Mouse (Mus musculus) hindbrain, embryonic 14.5 days (tissue): Measurements from ENCODE around the gene Cep135. TPM values are rescaled to one million over a fixed set of nuclear protein-coding genes. Genes with fewer than 3 reads are reported as not detected.

Source experiments
- ATAC-seq: fragments of 200-750 bp; cut with Nextera tagmentation; 2 replicates; pipeline ENCODE4 v1.8.0; 2017; ENCODE audit warnings: moderate number of reproducible peaks, mild to moderate bottlenecking, moderate TSS enrichment, moderate library complexity; ENCODE audit not compliant: low FRiP score
- DNase-seq: peaks from one replicate; pipeline ENCODE4 v3.0.0-alpha.2; 2015; ENCODE audit warnings: low spot score
- H3K27ac ChIP-seq: fragments of 300-500 bp; sonication (generic); 2 replicates; pipeline ENCODE4 v1.5.1; 2014; ENCODE audit warnings: mild to moderate bottlenecking, moderate library complexity
- H3K27me3 ChIP-seq: fragments of 300-500 bp; sonication (generic); 2 replicates; pipeline ENCODE4 v1.6.1; 2014; ENCODE audit warnings: mild to moderate bottlenecking, low read length, mixed read lengths; ENCODE audit not compliant: control insufficient read depth, insufficient read depth
- H3K36me3 ChIP-seq: fragments of 300-500 bp; sonication (generic); replicated peaks from 2 replicates; pipeline ENCODE4 v1.6.1; 2014; ENCODE audit not compliant: control insufficient read depth, insufficient read depth
- H3K4me1 ChIP-seq: fragments of 300-500 bp; sonication (generic); replicated peaks from 2 replicates; pipeline ENCODE4 v1.6.1; 2014; ENCODE audit warnings: antibody characterized with exemption, low read length, mixed read lengths; ENCODE audit not compliant: control insufficient read depth, insufficient read depth
- H3K4me2 ChIP-seq: fragments of 300-500 bp; sonication (generic); replicated peaks from 2 replicates; pipeline ENCODE4 v1.6.1; 2014; ENCODE audit warnings: mild to moderate bottlenecking, moderate library complexity
- H3K4me3 ChIP-seq: fragments of 300-500 bp; sonication (generic); replicated peaks from 2 replicates; pipeline ENCODE4 v1.5.1; 2014; ENCODE audit warnings: mild to moderate bottlenecking, low read length
- H3K9ac ChIP-seq: fragments of 300-500 bp; sonication (generic); 2 replicates; pipeline ENCODE4 v1.6.1; 2014
- H3K9me3 ChIP-seq: fragments of 300-500 bp; sonication (generic); 2 replicates; pipeline ENCODE4 v1.6.1; 2016; ENCODE audit warnings: low read length; ENCODE audit not compliant: control insufficient read depth
- WGBS: fragments of 180-500 bp; shearing (Covaris S2); extraction: QIAGEN DNeasy Blood & Tissue Kit; methylation state at CpG from one replicate; pipeline ENCODE4 v1.1.7; 2014; 5-methylcytosine and 5-hydroxymethylcytosine counted together
- polyA plus RNA-seq: library from polyadenylated mRNA; unstranded; fragments of >200 nt; fragmentation: Nextera tagmentation; extraction: Ambion mirVana; gene quantifications from 2 replicates; pipeline ENCODE4 v1.2.1, GENCODE M21; 2014

Gene Cep135
- polyA plus RNA-seq, 1 experiment from 2014 or later = 3.6 TPM

DNA sequence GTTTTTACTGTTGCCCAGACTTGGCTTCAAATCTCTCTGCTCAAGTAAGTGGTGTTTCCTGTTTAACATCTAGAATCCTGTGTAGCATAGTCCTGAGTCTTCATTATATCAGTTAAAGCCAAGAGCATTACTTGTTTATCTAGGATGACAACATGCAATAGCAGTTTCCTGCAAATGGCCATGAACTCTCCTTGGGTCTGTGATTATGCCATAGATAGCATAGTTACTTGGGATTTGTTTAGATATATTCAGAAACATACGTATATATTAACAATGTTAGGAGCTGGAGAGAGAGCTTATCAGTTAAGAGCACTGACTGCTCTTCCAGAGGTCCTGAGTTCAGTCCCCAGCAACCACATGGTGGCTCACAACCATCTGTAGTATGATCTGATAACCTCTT is 39.3 kb downstream of the Cep135 start:
- Histone ChIP-seq H3K27me3 (no peaks in the 10 kb centered on the region), H3K9ac (no peak overlapping the region), H3K4me2 (no peak overlapping the region), H3K4me3 (no peak overlapping the region), H3K36me3 (peaks cover 22% of the 10 kb centered on the region), H3K4me1 (no peaks in the 10 kb centered on the region), H3K9me3 (no peaks in the 10 kb centered on the region), H3K27ac (no peak overlapping the region)
- ATAC-seq (no peak), DNase-seq (no peak)
- WGBS = 89% methylated on average over 1 of the region's 1 CpGs

DNA sequence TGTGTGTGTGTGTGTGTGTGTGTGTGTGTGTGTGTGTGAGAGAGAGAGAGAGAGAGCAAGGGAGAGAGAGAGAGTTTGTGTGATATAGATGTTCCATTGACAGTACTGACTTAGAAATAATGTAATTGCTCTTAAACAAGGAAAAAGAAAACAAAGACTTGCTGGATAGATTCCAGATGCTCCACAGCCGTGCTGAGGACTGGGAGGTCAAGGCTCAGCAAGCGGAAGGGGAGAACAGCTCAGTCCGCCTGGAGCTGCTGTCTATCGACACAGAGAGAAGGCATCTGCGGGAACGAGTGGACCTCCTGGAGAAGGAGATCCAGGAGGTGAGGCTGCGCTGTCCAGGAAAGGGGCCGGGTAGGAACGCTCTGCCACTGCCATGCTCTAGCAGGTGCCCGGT is 45.5 kb downstream of the Cep135 start:
- Histone ChIP-seq H3K27ac (no peak overlapping the region), H3K4me3 (no peak overlapping the region), H3K4me1 (no peaks in the 10 kb centered on the region), H3K27me3 (no peaks in the 10 kb centered on the region), H3K36me3 (peaks cover 45% of the 10 kb centered on the region), H3K9ac (no peak overlapping the region), H3K9me3 (no peaks in the 10 kb centered on the region), H3K4me2 (no peak overlapping the region)
- no peak for ATAC-seq
- WGBS = 85% methylated on average over 10 of the region's 10 CpGs
- no peak for DNase-seq

DNA sequence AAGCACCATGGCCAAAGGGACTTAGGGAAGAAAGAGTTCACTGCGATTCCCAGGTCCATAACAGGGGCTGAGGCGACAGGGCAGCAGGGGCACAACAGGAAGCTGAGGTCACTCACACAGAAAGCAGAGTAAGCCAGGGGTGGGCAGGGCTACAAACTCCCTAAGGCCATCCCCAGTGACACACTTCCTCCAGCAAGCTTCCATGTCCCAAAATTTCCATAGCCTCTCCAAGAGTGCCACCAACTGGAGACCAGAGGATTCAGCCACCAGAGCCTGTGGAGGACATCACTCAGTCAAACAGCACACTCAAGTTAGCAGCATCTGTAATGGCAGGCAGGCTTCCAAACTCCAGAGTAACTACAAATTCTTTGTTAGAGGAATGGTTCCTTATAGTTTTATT is 47.1 kb downstream of the Cep135 start:
- Histone ChIP-seq H3K9ac (no peak overlapping the region), H3K27me3 (no peaks in the 10 kb centered on the region), H3K4me2 (no peak overlapping the region), H3K4me1 (no peaks in the 10 kb centered on the region), H3K9me3 (no peaks in the 10 kb centered on the region), H3K27ac (no peak overlapping the region), H3K4me3 (no peak overlapping the region), H3K36me3 (peaks cover 55% of the 10 kb centered on the region)
- WGBS = 98% methylated on average over 2 of the region's 2 CpGs
- DNase-seq (no peak), ATAC-seq (no peak)

DNA sequence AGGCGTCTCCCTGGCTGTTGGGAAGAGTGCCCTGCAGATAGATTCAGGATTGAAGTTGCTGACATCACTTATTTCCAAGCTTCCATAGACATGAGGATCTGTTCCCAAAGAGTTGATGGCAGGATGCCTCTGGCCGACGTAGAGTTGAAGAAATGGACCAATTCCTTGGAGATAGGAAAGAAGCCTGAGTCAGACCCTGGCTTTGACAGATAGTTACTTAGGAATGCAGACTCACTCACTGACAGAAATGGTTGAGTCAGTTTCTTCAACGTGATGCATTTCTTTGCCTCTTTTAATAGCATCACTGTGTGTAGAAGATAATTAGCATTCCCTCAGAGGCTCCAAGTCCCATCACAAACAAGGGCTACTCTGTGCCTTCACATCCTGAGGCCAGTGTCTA is 53.6 kb downstream of the Cep135 start:
- WGBS = 89% methylated on average over 4 of the region's 4 CpGs
- Histone ChIP-seq H3K4me3 (no peak overlapping the region), H3K9me3 (no peaks in the 10 kb centered on the region), H3K4me1 (no peaks in the 10 kb centered on the region), H3K27ac (no peak overlapping the region), H3K27me3 (no peaks in the 10 kb centered on the region), H3K36me3 (peaks cover 49% of the 10 kb centered on the region), H3K9ac (no peak overlapping the region), H3K4me2 (no peak overlapping the region)
- DNase-seq (no peak), ATAC-seq (no peak)

DNA sequence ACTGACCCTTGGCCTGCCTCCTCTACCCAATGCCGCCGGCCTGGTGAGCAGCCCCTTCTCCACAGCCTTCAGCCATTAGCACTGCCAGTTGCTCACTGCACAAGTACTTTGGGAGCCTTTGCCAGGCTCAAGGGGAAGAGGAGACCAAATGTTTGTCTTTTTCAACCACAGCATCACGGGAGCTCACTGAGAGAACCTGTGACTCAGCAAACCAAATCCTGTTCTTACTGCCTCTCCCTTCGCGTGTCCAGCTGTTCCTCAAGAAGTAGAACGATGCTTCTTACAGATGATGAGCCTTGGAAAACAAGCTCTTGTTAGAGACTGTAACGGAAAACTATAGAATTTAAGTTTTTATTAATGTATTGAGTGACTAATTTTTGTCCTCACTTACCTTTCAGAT is 55.7 kb downstream of the Cep135 start:
- ATAC-seq = no peak
- Histone ChIP-seq H3K36me3 (peaks cover 35% of the 10 kb centered on the region), H3K4me1 (no peaks in the 10 kb centered on the region), H3K9me3 (no peaks in the 10 kb centered on the region), H3K27ac (no peak overlapping the region), H3K4me2 (no peak overlapping the region), H3K9ac (no peak overlapping the region), H3K27me3 (no peaks in the 10 kb centered on the region), H3K4me3 (no peak overlapping the region)
- 88% methylated on average over 7 of the region's 7 CpGs for WGBS
- DNase-seq = no peak

DNA sequence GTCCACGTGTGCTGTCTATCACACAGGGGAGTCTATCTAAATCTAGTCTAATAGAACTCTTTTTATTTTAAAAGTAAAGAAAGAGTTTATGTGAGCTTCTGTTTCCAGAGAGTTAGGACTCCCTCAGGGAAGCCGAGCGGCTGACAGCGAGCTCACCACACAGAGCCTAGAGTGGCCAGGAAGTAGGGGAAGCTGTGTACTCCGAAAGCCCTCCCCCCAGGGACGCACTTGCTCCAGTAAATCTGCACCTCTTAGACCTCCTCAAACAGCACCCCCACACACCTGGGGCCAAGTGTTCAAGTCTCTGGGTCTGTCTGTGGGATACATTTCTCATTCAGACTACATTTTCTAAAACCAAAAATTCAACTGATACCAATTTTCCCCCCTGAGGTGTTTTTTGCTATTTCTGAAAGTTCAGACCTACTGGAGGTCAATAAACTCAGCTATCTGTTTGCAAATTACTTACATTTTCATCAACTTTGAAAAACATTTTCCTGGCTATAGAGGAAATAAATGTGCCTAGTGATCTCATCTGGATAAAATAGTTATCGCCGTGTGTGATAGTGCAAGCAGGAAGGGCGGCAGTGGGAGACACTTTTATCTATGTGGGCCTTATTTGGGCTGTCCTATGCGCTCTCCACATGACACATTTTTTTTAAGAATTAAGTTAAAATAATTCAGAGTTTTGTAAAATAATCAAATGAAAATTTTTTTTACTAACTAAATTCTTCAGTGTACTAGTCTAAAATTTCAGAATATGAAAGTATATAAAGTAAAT is 56.8 kb downstream of the Cep135 start:
- WGBS = 92% methylated on average over 10 of the region's 10 CpGs
- Histone ChIP-seq H3K4me2 (no peak overlapping the region), H3K27me3 (no peaks in the 10 kb centered on the region), H3K27ac (no peak overlapping the region), H3K36me3 (peaks cover 27% of the 10 kb centered on the region), H3K4me1 (no peaks in the 10 kb centered on the region), H3K4me3 (no peak overlapping the region), H3K9ac (no peak overlapping the region), H3K9me3 (no peaks in the 10 kb centered on the region)
- ATAC-seq (no peak), DNase-seq (no peak)

DNA sequence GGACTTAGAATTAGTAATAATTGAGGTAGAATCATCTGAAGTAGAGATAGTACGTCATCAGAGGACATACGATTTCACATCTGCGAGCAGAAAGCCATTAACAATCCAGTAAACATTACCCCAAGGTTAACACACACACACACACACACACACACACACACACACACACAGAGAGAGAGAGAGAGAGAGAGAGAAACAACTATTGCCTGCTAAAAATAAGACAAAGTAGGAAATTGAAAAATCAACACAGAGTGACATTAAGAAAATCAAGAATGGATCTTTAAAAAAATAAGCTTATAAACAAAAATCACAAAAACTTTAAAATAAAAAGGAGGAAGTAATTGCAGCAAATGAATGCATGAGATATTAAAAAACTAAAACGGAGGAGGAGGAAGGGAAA is 61.4 kb downstream of the Cep135 start:
- Histone ChIP-seq H3K27me3 (no peaks in the 10 kb centered on the region), H3K9ac (no peak overlapping the region), H3K36me3 (no peaks in the 10 kb centered on the region; the same call in 1 of the 2 replicates), H3K4me1 (0 out of 2 replicates have a peak, but pooled peaks cover 4% of the 10 kb centered on the region), H3K9me3 (no peaks in the 10 kb centered on the region), H3K4me2 (no peak overlapping the region), H3K4me3 (no peak overlapping the region), H3K27ac (no peak overlapping the region)
- no peak for DNase-seq
- no peak for ATAC-seq
- 76% methylated on average over 4 of the region's 4 CpGs for WGBS

DNA sequence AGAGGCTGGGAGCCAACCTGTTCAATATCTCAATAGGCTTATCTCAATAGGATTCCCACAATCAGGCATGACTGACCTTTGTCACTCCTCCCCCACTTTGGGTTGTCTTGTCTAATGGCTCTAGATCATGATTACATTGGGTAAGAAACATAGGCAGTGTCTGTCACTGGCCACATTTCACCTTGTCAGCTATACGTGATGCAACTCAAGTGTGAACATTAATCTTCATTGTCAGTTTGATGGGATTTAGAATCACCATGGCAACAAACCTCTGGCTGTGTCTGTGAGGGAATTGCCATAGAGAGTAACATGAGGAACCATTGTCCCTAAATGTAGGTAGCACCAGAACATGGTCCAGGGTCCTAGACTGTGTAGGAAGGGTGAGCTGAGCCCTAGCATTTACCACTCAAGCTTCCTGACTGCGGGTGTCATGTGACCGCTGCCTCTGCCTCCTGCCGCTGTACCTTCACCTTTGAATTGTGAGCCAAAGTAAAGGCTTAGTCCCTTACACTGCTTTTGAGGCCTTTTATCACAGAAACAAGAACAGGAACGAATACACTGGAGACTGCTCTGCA is 62.7 kb downstream of the Cep135 start:
- 0 out of 2 replicates have a peak, but pooled peaks cover 4% of the 10 kb centered on the region for H3K4me1 ChIP-seq
- peak overlapping the region; percentile 49 for H3K27ac ChIP-seq
- ATAC-seq (no peak), DNase-seq (peak; percentile 40)
- no peak overlapping the region for H3K9ac ChIP-seq
- no peaks in the 10 kb centered on the region for H3K36me3 ChIP-seq
- WGBS = 59% methylated on average over 5 of the region's 5 CpGs
- no peaks in the 10 kb centered on the region for H3K27me3 ChIP-seq
- H3K4me3 ChIP-seq = no peak overlapping the region
- no peak overlapping the region for H3K4me2 ChIP-seq
- H3K9me3 ChIP-seq = no peaks in the 10 kb centered on the region

DNA sequence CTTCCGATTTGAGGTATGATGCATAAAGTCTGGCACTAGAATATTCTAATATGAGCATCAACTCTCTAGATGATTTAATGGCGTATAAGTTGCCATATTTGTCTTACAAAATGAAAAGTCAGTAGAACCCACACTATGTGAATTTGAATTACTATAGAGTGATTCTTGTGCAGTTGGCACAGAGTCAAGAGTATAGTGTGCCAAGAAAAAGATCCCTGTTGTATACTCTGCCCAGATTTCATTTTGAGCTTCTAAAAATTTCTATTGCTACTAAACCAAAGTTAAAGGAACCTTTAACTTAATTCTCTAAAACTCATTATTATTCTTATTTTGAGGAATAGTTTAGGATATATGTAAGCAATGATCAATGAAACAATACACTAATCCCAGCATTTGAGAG is 67.7 kb downstream of the Cep135 start, which contains the start of gene C530008M17Rik:
Gene C530008M17Rik (plus strand): TSS at position 301 of the 400 bp plus-strand sequence.
- peak within 1 kb of the TSS; percentile 98 for H3K4me3 ChIP-seq
- ATAC-seq (no peak), DNase-seq (no peak)
- WGBS = 77% methylated on average over 2 of the region's 2 CpGs
- H3K36me3 ChIP-seq = no peaks in the 10 kb centered on the region
- H3K4me1 ChIP-seq = peaks cover 26% of the 10 kb centered on the region
- H3K9me3 ChIP-seq = no peaks in the 10 kb centered on the region
- H3K27me3 ChIP-seq = no peaks in the 10 kb centered on the region
- peak within 1 kb of the TSS; percentile 55 for H3K4me2 ChIP-seq
- peak within 1 kb of the TSS; percentile 100 for H3K9ac ChIP-seq
- peak within 1 kb of the TSS; percentile 100 for H3K27ac ChIP-seq
